ENCODE assay signal across 20 mouse cellular contexts in genomic region chr12:45061336-45061735, GRCm38 (mm10). TPM values are rescaled to one million over a fixed set of nuclear protein-coding genes. Genes with fewer than 3 reads are reported as not detected.
DNase-seq lines count a peak whose midpoint lies in the region; ATAC-seq and TF ChIP-seq lines count a peak whose summit lies in the region.
"Had no signal": no experiment of that assay in that cellular context is flagged by ENCODE, and none has a peak within 500 bp of the region (broad histone marks: within the 10 kb centered on the region; RNA-seq: fewer than 3 reads in every experiment).

No protein-coding gene starts in this region.

- no peak overlapping the region for H3K27ac ChIP-seq in heart, embryonic 14.5 days (replicated peaks in 1 of 2; ENCODE audit: control insufficient read depth in 1 of 2, insufficient read depth in 1 of 2, low read depth in 2 of 2, low read length in 2 of 2)
- no peak overlapping the region for H3K27ac ChIP-seq in intestine, embryonic 15.5 days
- H3K27ac ChIP-seq in intestine, embryonic 16.5 days (ENCODE audit: low read length), result peak overlapping the region; percentile 29; the same call in 1 of the 2 replicates
- 0 out of 2 replicates have a peak overlapping the region, but pooled peaks have one; percentile 6 for H3K27ac ChIP-seq in stomach, postnatal 0 days (replicated peaks)
- H3K27ac ChIP-seq: embryonic facial prominence, embryonic 15.5 days; forebrain, embryonic 15.5 days; heart, embryonic 10.5 days; hindbrain, embryonic 15.5 days had no signal

- H3K4me2 ChIP-seq in heart, embryonic 14.5 days (ENCODE audit: low read length), result peak overlapping the region; percentile 4; the same call in 1 of the 2 replicates
- H3K4me2 ChIP-seq in intestine, embryonic 15.5 days (replicated peaks), result no peak overlapping the region
- H3K4me2 ChIP-seq in intestine, embryonic 16.5 days (ENCODE audit: low read depth, low read length), result 0 out of 2 replicates have a peak overlapping the region, but pooled peaks have one; percentile 2
- no peak overlapping the region for H3K4me2 ChIP-seq in stomach, postnatal 0 days (replicated peaks; ENCODE audit: low read depth)
- H3K4me2 ChIP-seq: embryonic facial prominence, embryonic 15.5 days; forebrain, embryonic 15.5 days; hindbrain, embryonic 15.5 days had no signal

- H3K9ac ChIP-seq in heart, embryonic 14.5 days (ENCODE audit: low read length), result no peak overlapping the region
- H3K9ac ChIP-seq in intestine, embryonic 15.5 days, result no peak overlapping the region
- no peak overlapping the region for H3K9ac ChIP-seq in intestine, embryonic 16.5 days (ENCODE audit: low read depth, low read length)
- no peak overlapping the region for H3K9ac ChIP-seq in stomach, postnatal 0 days (ENCODE audit: low read length)
- H3K9ac ChIP-seq: embryonic facial prominence, embryonic 15.5 days; forebrain, embryonic 15.5 days; hindbrain, embryonic 15.5 days had no signal

- no peak for ATAC-seq in heart, embryonic 14.5 days (ENCODE audit: insufficient number of reproducible peaks, insufficient read depth, low FRiP score, low read depth)
- ATAC-seq in intestine, embryonic 15.5 days, result peak; percentile 87
- peak; percentile 89 for ATAC-seq in intestine, embryonic 16.5 days
- peak; percentile 42; the same call in 1 of the 2 replicates for ATAC-seq in stomach, postnatal 0 days (ENCODE audit: low FRiP score, low TSS enrichment)
- ATAC-seq: forebrain, embryonic 15.5 days had no signal

- 11% methylated on average over 5 of the region's 5 CpGs for WGBS in heart, embryonic 14.5 days
- 28% methylated on average over 5 of the region's 5 CpGs for WGBS in intestine, embryonic 15.5 days
- WGBS in intestine, embryonic 16.5 days, result 38% methylated on average over 5 of the region's 5 CpGs
- WGBS in stomach, postnatal 0 days, result 47% methylated on average over 5 of the region's 5 CpGs

- no peak for TF ChIP-seq CTCF in stomach, postnatal 0 days (IDR thresholded peaks at IDR 0.05; ENCODE audit: low read depth)

- H3K4me3 ChIP-seq in heart, embryonic 14.5 days (ENCODE audit: control insufficient read depth in 1 of 2, insufficient read depth in 1 of 2, low read depth in 1 of 2, low read length in 2 of 2), result no peak overlapping the region
- H3K4me3 ChIP-seq in intestine, embryonic 15.5 days (replicated peaks), result no peak overlapping the region
- no peak overlapping the region for H3K4me3 ChIP-seq in intestine, embryonic 16.5 days (ENCODE audit: low read length)
- no peak overlapping the region for H3K4me3 ChIP-seq in stomach, postnatal 0 days (ENCODE audit: low read depth, low read length)
- H3K4me3 ChIP-seq: embryonic facial prominence, embryonic 15.5 days; erythroblast, embryonic 14.5 days; forebrain, embryonic 15.5 days; heart, embryonic 10.5 days; hindbrain, embryonic 15.5 days had no signal

- H3K36me3 ChIP-seq in heart, embryonic 14.5 days (ENCODE audit: control insufficient read depth, insufficient read depth, low read length), result no peaks in the 10 kb centered on the region
- H3K36me3 ChIP-seq in intestine, embryonic 15.5 days, result no peaks in the 10 kb centered on the region
- H3K36me3 ChIP-seq in intestine, embryonic 16.5 days (ENCODE audit: control insufficient read depth, insufficient read depth, low read length), result no peaks in the 10 kb centered on the region
- no peaks in the 10 kb centered on the region for H3K36me3 ChIP-seq in stomach, postnatal 0 days (ENCODE audit: control insufficient read depth, insufficient read depth, low read length)
- H3K36me3 ChIP-seq: embryonic facial prominence, embryonic 15.5 days; forebrain, embryonic 15.5 days; heart, embryonic 10.5 days; hindbrain, embryonic 15.5 days had no signal

- DNase-seq in heart, adult 8-10 months (ENCODE audit: low spot score), result no peak
- DNase-seq in stomach, postnatal 0 days (ENCODE audit: low spot score), result no peak
- DNase-seq in cerebellum, adult 11-12 months, result no peak
- DNase-seq in urinary bladder, postnatal 10 days (ENCODE audit: low spot score), result no peak
- DNase-seq: adrenal gland, adult 2 months; adrenal gland, postnatal 25 days; cerebellum, adult 8-10 months; cerebellum, postnatal 14 days; embryo, embryonic 11 days; gastrocnemius, postnatal 36 days; heart, adult 11 months; heart, postnatal 14 days had no signal

- no peak for TF ChIP-seq EP300 in stomach, postnatal 0 days (optimal IDR thresholded peaks at IDR 0.05)

- peaks cover 8 to 27% of the 10 kb centered on the region in 2 experiments for H3K4me1 ChIP-seq in heart, embryonic 14.5 days (ENCODE audit: control insufficient read depth in 2 of 2, insufficient read depth in 2 of 2, low read length in 2 of 2)
- 0 out of 2 replicates have a peak, but pooled peaks cover 5% of the 10 kb centered on the region for H3K4me1 ChIP-seq in intestine, embryonic 15.5 days (replicated peaks)
- peaks cover 4% of the 10 kb centered on the region; the same call in 1 of the 2 replicates for H3K4me1 ChIP-seq in intestine, embryonic 16.5 days (ENCODE audit: control insufficient read depth, insufficient read depth, low read length)
- H3K4me1 ChIP-seq in stomach, postnatal 0 days (replicated peaks; ENCODE audit: control insufficient read depth, insufficient read depth), result no peaks in the 10 kb centered on the region
- H3K4me1 ChIP-seq: embryonic facial prominence, embryonic 15.5 days; forebrain, embryonic 15.5 days; hindbrain, embryonic 15.5 days had no signal

- no peaks in the 10 kb centered on the region for H3K27me3 ChIP-seq in heart, embryonic 14.5 days (ENCODE audit: control insufficient read depth, insufficient read depth, low read length)
- H3K27me3 ChIP-seq in intestine, embryonic 15.5 days (replicated peaks), result no peaks in the 10 kb centered on the region
- no peaks in the 10 kb centered on the region for H3K27me3 ChIP-seq in intestine, embryonic 16.5 days (replicated peaks; ENCODE audit: control insufficient read depth, insufficient read depth, low read length)
- H3K27me3 ChIP-seq in stomach, postnatal 0 days (ENCODE audit: control insufficient read depth, insufficient read depth, low read length), result no peaks in the 10 kb centered on the region
- H3K27me3 ChIP-seq: embryonic facial prominence, embryonic 15.5 days; forebrain, embryonic 15.5 days; hindbrain, embryonic 15.5 days had no signal

- H3K9me3 ChIP-seq in heart, embryonic 14.5 days (ENCODE audit: control insufficient read depth, low read length), result no peaks in the 10 kb centered on the region
- H3K9me3 ChIP-seq in intestine, embryonic 15.5 days, result no peaks in the 10 kb centered on the region
- H3K9me3 ChIP-seq in intestine, embryonic 16.5 days (ENCODE audit: control insufficient read depth, low read length), result no peaks in the 10 kb centered on the region
- no peaks in the 10 kb centered on the region for H3K9me3 ChIP-seq in stomach, postnatal 0 days (ENCODE audit: control insufficient read depth, low read length)
- H3K9me3 ChIP-seq: embryonic facial prominence, embryonic 15.5 days; forebrain, embryonic 15.5 days; heart, embryonic 10.5 days; hindbrain, embryonic 15.5 days had no signal

RNA-seq across cellular contexts. Expression of gene Stxbp6, which starts 13.2 kb away (rescaled TPM):
- polyA plus RNA-seq in heart, embryonic 14.5 days (2014; fragmentation: Nextera tagmentation; extraction: Ambion mirVana), result 15.5 and 17.9 TPM in 2 replicates
- total RNA-seq in heart, adult 8-10 months (2022), result 10 to 100 TPM in 1 of 4 experiments, 1 to 10 TPM in 3; 4.6 to 12.1 (median 6.4) TPM
- polyA plus RNA-seq in intestine, embryonic 15.5 days (2015; fragmentation: Nextera tagmentation; extraction: Ambion mirVana), result 12.1 and 18.8 TPM in 2 replicates
- polyA plus RNA-seq in intestine, embryonic 16.5 days (2015; fragmentation: Nextera tagmentation; extraction: Ambion mirVana), result 11.6 and 17.4 TPM in 2 replicates
- 9.3 and 9.4 TPM in 2 replicates for polyA plus RNA-seq in stomach, postnatal 0 days (2015; fragmentation: Nextera tagmentation; extraction: Ambion mirVana)
- polyA plus RNA-seq: erythroblast, embryonic 14.5 days had no signal

Comparison
In these comparisons a context has a peak if more than half of its experiments do, and no peak if none do; other contexts are left out.
1. H3K27ac ChIP-seq: peak in intestine, embryonic 16.5 days (single experiment) and stomach, postnatal 0 days (single experiment); none in heart, embryonic 14.5 days (0 of 2) and intestine, embryonic 15.5 days (single experiment).
2. H3K4me2 ChIP-seq: peak in heart, embryonic 14.5 days (single experiment) and intestine, embryonic 16.5 days (single experiment); none in intestine, embryonic 15.5 days (single experiment) and stomach, postnatal 0 days (single experiment).